Mouse (Mus musculus) megakaryocyte-erythroid progenitor cell, adult 5-6 weeks (primary cell): ENCODE measurements around the gene Cacng3. TPM values are rescaled to one million over a fixed set of nuclear protein-coding genes. Genes with fewer than 3 reads are reported as not detected.

Source experiments
- ATAC-seq: replicated peaks from 2 replicates; pipeline ENCODE4 v1.8.0; 2016; ENCODE audit warnings: mild to moderate bottlenecking, inconsistent platforms; ENCODE audit not compliant: severe bottlenecking, poor library complexity, low FRiP score, low TSS enrichment
- total RNA-seq, 2 experiments: library from RNA; stranded (forward) in 1 of 2; stranded (reverse) in 1 of 2; fragments of 200-1000, 215-1000 nt in 1 of 2; fragments of >200 nt in 1 of 2; fragmentation: Nextera tagmentation in 1 of 2; gene quantifications; 2 replicates each; pipeline ENCODE4 v1.2.3; 2014 to 2017

The Cacng3 gene
- total RNA-seq, 2 experiments from 2014 or later = not detected

- ATAC-seq = no peak
Observed at GRCm38 (mm10) chr7:122806531-122806930, 136.2 kb downstream of the Cacng3 start.

GRCm38 (mm10) chr7:122813724-122814123 is 143.4 kb downstream of the Cacng3 start:
- ATAC-seq = no peak

GRCm38 (mm10) chr7:122817565-122817964 is 147.3 kb downstream of the Cacng3 start:
- no peak for ATAC-seq
